Mouse (Mus musculus): Measurements from ENCODE around the gene Mrpl2. TPM values are rescaled to one million over a fixed set of nuclear protein-coding genes. Genes with fewer than 3 reads are reported as not detected.

Gene Mrpl2
- total RNA-seq (2023), result 31.6 TPM

GRCm38 (mm10) chr17:46645561-46646321 is at the start of gene Mrpl2, which contains the start of gene Klc4:
Mrpl2 (plus strand) TSS chr17:46646229.
Klc4 (minus strand) TSS chr17:46646022.

DNA sequence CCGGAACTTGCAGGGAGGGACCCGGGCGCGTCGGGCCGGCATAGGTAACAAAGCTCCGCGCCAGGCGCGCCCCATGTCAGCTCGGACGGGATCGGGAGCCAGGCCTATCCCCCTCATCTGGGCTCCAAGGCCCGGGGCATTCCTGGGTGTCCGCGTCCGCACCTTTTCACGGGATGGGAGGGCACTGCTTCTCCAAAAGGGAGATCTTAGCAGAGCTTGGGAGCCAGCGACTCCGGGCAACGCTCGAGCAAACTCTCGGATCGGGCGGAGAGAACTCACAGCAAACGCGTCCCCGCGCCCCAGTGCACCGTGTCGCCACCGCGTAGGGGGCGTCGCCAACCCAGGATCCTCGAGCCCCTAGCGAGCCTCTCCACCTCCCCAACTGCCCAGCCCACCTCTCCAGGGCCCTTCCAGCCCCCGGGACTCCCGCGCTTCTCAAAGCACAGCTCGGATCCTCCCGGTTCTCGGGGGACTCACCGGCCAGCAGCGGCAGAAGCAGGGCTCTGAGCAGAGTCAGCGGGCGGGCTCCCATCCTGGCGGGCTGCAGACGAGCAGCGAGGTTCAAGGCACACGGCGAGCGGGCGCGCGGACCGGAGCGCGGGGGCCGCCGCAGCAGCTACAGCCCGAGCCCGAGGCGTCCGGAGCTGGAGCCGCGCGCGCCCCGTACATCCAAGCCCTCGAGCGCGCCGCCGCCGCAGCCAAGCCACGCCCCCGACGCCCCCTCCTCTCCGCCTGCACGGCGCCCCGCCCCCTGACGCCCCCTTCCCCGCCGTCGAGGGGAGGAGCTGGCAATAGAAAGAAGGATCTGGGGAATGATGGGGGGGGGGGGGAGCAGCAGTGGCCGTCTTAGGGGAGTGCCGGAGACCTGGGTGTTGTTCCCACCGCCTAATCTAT is 17.0 kb upstream of the Mrpl2 start, which contains the start of gene Ptk7:
Gene Ptk7 (minus strand): TSS at position 714 of the 894 bp plus-strand sequence.

GRCm38 (mm10) chr17:46650232-46651031 is 4.4 kb downstream of the Mrpl2 start, which contains the start of gene Cul7:
Cul7 (plus strand) TSS chr17:46650337.

DNA sequence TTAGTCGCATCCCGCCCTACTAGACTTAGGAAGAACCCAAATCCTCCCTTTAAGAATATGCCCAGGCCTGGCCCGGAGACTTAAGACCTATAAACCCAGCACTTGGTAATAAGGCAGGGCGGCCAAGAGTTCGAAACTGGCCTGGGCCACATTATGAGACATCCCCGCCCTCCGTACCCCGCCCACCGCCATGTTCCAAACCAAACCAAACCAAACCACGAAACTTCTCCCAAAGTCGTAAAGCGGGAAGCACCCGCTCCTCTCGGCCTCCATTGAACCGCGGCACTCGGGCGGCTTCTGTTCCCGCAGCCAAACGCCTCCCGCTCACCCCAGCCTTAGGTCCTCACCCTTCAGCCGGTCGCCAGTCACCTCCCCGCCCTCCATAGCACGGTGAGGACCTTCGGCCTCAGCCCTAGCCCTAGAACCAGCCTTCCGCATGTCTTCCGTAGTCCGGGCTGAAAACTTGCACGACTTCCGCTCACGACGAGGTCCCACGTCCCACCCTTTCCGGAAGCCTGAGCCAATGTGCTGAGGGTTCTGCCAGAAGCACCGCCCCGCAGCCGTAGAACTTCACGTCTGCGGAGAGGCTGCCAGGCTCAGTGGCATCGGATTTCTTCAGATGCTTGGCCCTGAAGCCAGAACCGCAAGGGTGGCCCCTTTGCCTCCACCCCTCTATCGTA is 28.0 kb downstream of the Mrpl2 start, which contains the start of gene Rrp36:
Gene Rrp36 (minus strand): TSS at position 503 of the 680 bp plus-strand sequence.

DNA sequence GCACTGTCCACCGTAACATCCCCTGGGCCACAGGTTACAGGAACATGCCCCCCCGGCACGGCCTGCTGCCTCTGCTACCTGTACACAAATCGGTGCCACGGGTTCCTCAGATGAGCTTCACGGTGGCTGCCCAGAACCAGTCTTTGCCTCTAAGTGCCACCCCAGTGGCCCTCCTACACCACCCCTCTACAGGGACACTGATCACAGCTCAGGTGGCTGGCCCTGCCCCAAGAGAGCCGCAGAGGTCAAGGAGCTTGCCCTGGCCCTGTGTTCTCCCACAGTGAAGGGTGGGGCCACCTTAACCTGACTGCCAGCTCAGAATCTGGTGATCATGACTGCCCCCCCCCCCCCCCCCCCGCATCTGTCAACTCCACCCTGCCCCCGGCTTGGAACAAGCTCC is 32.4 kb downstream of the Mrpl2 start, which contains the start of gene Mea1:
Gene Mea1 (plus strand): TSS at position 378 of the 400 bp plus-strand sequence.

GRCm38 (mm10) chr17:46680760-46681373 is 34.8 kb downstream of the Mrpl2 start, which contains the start of gene Klhdc3:
Klhdc3 (minus strand) TSS chr17:46680914.

Other genes with a start within 250 kb of the Mrpl2 start
- gene Crip3, start 217.3 kb upstream of the Mrpl2 start, total RNA-seq (2023), result not detected
- not detected for gene Slc22a7, start 207.8 kb upstream of the Mrpl2 start, total RNA-seq (2023)
- 0.18 TPM for gene Ttbk1, start 158.6 kb upstream of the Mrpl2 start, total RNA-seq (2023)
- gene Dnph1, start 149.5 kb upstream of the Mrpl2 start, total RNA-seq (2023), result not detected
- gene Cul9, start 99.8 kb upstream of the Mrpl2 start, total RNA-seq (2023), result 20.4 TPM
- 66.8 TPM for gene Srf, start 90.1 kb upstream of the Mrpl2 start, total RNA-seq (2023)
- gene Ptk7, start 16.7 kb upstream of the Mrpl2 start, total RNA-seq (2023), result not detected
- 15.0 TPM for gene Klc4, start 207 bp upstream of the Mrpl2 start, total RNA-seq (2023)
- 7.3 TPM for gene Cul7, start 4.1 kb downstream of the Mrpl2 start, total RNA-seq (2023)
- 34.8 TPM for gene Rrp36, start 28.1 kb downstream of the Mrpl2 start, total RNA-seq (2023)
- gene Mea1, start 32.6 kb downstream of the Mrpl2 start, total RNA-seq (2023), result 31.5 TPM
- gene Klhdc3, start 34.7 kb downstream of the Mrpl2 start, total RNA-seq (2023), result 46.1 TPM
- 34.2 TPM for gene Ppp2r5d, start 58.9 kb downstream of the Mrpl2 start, total RNA-seq (2023)
- 28.2 TPM for gene Pex6, start 65.2 kb downstream of the Mrpl2 start, total RNA-seq (2023)
- gene Gnmt, start 82.9 kb downstream of the Mrpl2 start, total RNA-seq (2023), result 3.2 TPM
- gene Cnpy3, start 106.0 kb downstream of the Mrpl2 start, total RNA-seq (2023), result 57.9 TPM
- 0.40 TPM for gene Ptcra, start 117.5 kb downstream of the Mrpl2 start, total RNA-seq (2023)
- 22.0 TPM for gene 2310039H08Rik, start 126.4 kb downstream of the Mrpl2 start, total RNA-seq (2023)
- 70.1 TPM for gene Rpl7l1, start 136.4 kb downstream of the Mrpl2 start, total RNA-seq (2023)
- 30.8 TPM for gene Bicral, start 212.3 kb downstream of the Mrpl2 start, total RNA-seq (2023)
- 14.1 TPM for gene Tbcc, start 244.5 kb downstream of the Mrpl2 start, total RNA-seq (2023)